Mouse (Mus musculus): ENCODE results near the gene Wdr81. TPM values are rescaled to one million over a fixed set of nuclear protein-coding genes. Genes with fewer than 3 reads are reported as not detected.
"Not testable (repeated sequence)": the region's sequence is repeated elsewhere in the genome, so short reads cannot be mapped to it uniquely, and the experiment has no call there.

Wdr81 gene
- polyA plus RNA-seq, 1 experiment from 2014 or later = 5.7 TPM

GRCm38 (mm10) chr11:75459141-75459711, 4.7 kb upstream of the Wdr81 start:
- Histone ChIP-seq H3K27me3 (ENCODE audit: low read depth, poor library complexity, severe bottlenecking) (peaks cover 10% of the 10 kb centered on the region; the same call in 1 of the 2 replicates), H3K27ac (replicated peaks) (peak overlapping the region; percentile 90), H3K4me3 (no peak overlapping the region), H3K9me3 (replicated peaks) (no peaks in the 10 kb centered on the region), H3K4me1 (peaks cover 54% of the 10 kb centered on the region), H3K36me3 (no peaks in the 10 kb centered on the region)
- 85% methylated on average over 5 of the region's 5 CpGs for WGBS
- no peak for DNase-seq (ENCODE audit: low spot score)

GRCm38 (mm10) chr11:75458628-75459041, 4.1 kb upstream of the Wdr81 start:
- H3K4me3 ChIP-seq = no peak overlapping the region
- H3K4me1 ChIP-seq = peaks cover 58% of the 10 kb centered on the region
- no peaks in the 10 kb centered on the region for H3K9me3 ChIP-seq (replicated peaks)
- 85% methylated on average over 8 of the region's 8 CpGs for WGBS
- H3K36me3 ChIP-seq = no peaks in the 10 kb centered on the region
- DNase-seq (ENCODE audit: low spot score) = no peak
- peaks cover 14% of the 10 kb centered on the region for H3K27me3 ChIP-seq (ENCODE audit: low read depth, poor library complexity, severe bottlenecking)
- H3K27ac ChIP-seq (replicated peaks) = no peak overlapping the region

- H3K4me1 ChIP-seq = peaks cover 60% of the 10 kb centered on the region
- no peaks in the 10 kb centered on the region for H3K9me3 ChIP-seq (replicated peaks)
- WGBS = 17% methylated on average over 3 of the region's 3 CpGs
- no peak overlapping the region for H3K4me3 ChIP-seq
- peaks cover 19% of the 10 kb centered on the region for H3K27me3 ChIP-seq (ENCODE audit: low read depth, poor library complexity, severe bottlenecking)
- DNase-seq (ENCODE audit: low spot score) = no peak
- H3K27ac ChIP-seq (replicated peaks) = no peak overlapping the region
- H3K36me3 ChIP-seq = no peaks in the 10 kb centered on the region
Observed at GRCm38 (mm10) chr11:75458169-75458568, 3.7 kb upstream of the Wdr81 start.

GRCm38 (mm10) chr11:75456440-75456871, 1.9 kb upstream of the Wdr81 start:
- peaks cover 44% of the 10 kb centered on the region for H3K4me1 ChIP-seq
- peaks cover 4% of the 10 kb centered on the region; the same call in 1 of the 2 replicates for H3K36me3 ChIP-seq
- H3K27me3 ChIP-seq (ENCODE audit: low read depth, poor library complexity, severe bottlenecking) = peaks cover 8% of the 10 kb centered on the region
- H3K4me3 ChIP-seq = no peak overlapping the region
- 88% methylated on average over 7 of the region's 7 CpGs for WGBS
- no peak overlapping the region for H3K27ac ChIP-seq (replicated peaks)
- H3K9me3 ChIP-seq (replicated peaks) = no peaks in the 10 kb centered on the region
- DNase-seq (ENCODE audit: low spot score) = no peak

- WGBS = 86% methylated on average over 2 of the region's 2 CpGs
- H3K27ac ChIP-seq (replicated peaks); DNase-seq (ENCODE audit: low spot score); H3K27me3 ChIP-seq (ENCODE audit: low read depth, poor library complexity, severe bottlenecking); H3K36me3 ChIP-seq; H3K4me3 ChIP-seq; H3K9me3 ChIP-seq (replicated peaks): not testable (repeated sequence)
- peaks cover 49% of the 10 kb centered on the region for H3K4me1 ChIP-seq
Observed at GRCm38 (mm10) chr11:75455971-75456370, 1.5 kb upstream of the Wdr81 start.

- Histone ChIP-seq H3K36me3 (peaks cover 9% of the 10 kb centered on the region), H3K9me3 (replicated peaks) (no peaks in the 10 kb centered on the region), H3K27ac (replicated peaks) (peak overlapping the region; percentile 76), H3K4me1 (peaks cover 50% of the 10 kb centered on the region), H3K4me3 (peak overlapping the region; percentile 72), H3K27me3 (ENCODE audit: low read depth, poor library complexity, severe bottlenecking) (peaks cover 8% of the 10 kb centered on the region)
- 82% methylated on average over 10 of the region's 10 CpGs for WGBS
- no peak for DNase-seq (ENCODE audit: low spot score)
Observed at GRCm38 (mm10) chr11:75455041-75455736, 672 bp upstream of the Wdr81 start.

- no peak for DNase-seq (ENCODE audit: low spot score)
- Histone ChIP-seq H3K4me3 (peak overlapping the region; percentile 72; the same call in 1 of the 2 replicates), H3K27ac (replicated peaks) (no peak overlapping the region), H3K4me1 (peaks cover 34% of the 10 kb centered on the region), H3K27me3 (ENCODE audit: low read depth, poor library complexity, severe bottlenecking) (peaks cover 8% of the 10 kb centered on the region), H3K9me3 (replicated peaks) (no peaks in the 10 kb centered on the region), H3K36me3 (peaks cover 24% of the 10 kb centered on the region)
- 93% methylated on average over 31 of the region's 31 CpGs for WGBS
Observed at GRCm38 (mm10) chr11:75452812-75453557, 1.5 kb downstream of the Wdr81 start.

- peaks cover 33% of the 10 kb centered on the region for H3K36me3 ChIP-seq
- no peaks in the 10 kb centered on the region for H3K9me3 ChIP-seq (replicated peaks)
- DNase-seq (ENCODE audit: low spot score) = no peak
- no peak overlapping the region for H3K4me3 ChIP-seq
- H3K4me1 ChIP-seq = peaks cover 34% of the 10 kb centered on the region
- H3K27me3 ChIP-seq (ENCODE audit: low read depth, poor library complexity, severe bottlenecking) = peaks cover 8% of the 10 kb centered on the region
- 87% methylated on average over 8 of the region's 8 CpGs for WGBS
- H3K27ac ChIP-seq (replicated peaks) = no peak overlapping the region
Observed at GRCm38 (mm10) chr11:75452081-75452480, 2.4 kb downstream of the Wdr81 start.

GRCm38 (mm10) chr11:75450936-75451335, 3.6 kb downstream of the Wdr81 start:
- Histone ChIP-seq H3K4me1 (peaks cover 34% of the 10 kb centered on the region), H3K36me3 (peaks cover 34% of the 10 kb centered on the region), H3K27me3 (ENCODE audit: low read depth, poor library complexity, severe bottlenecking) (peaks cover 8% of the 10 kb centered on the region), H3K9me3 (replicated peaks) (no peaks in the 10 kb centered on the region), H3K27ac (replicated peaks) (no peak overlapping the region), H3K4me3 (no peak overlapping the region)
- 91% methylated on average over 15 of the region's 15 CpGs for WGBS
- no peak for DNase-seq (ENCODE audit: low spot score)

GRCm38 (mm10) chr11:75450304-75450908, 4.1 kb downstream of the Wdr81 start:
- WGBS = 90% methylated on average over 8 of the region's 8 CpGs
- no peaks in the 10 kb centered on the region for H3K9me3 ChIP-seq (replicated peaks)
- DNase-seq (ENCODE audit: low spot score) = no peak
- no peak overlapping the region for H3K27ac ChIP-seq (replicated peaks)
- H3K4me1 ChIP-seq = peaks cover 34% of the 10 kb centered on the region
- peaks cover 36% of the 10 kb centered on the region for H3K36me3 ChIP-seq
- peaks cover 8% of the 10 kb centered on the region for H3K27me3 ChIP-seq (ENCODE audit: low read depth, poor library complexity, severe bottlenecking)
- no peak overlapping the region for H3K4me3 ChIP-seq

- no peak for DNase-seq (ENCODE audit: low spot score)
- Histone ChIP-seq H3K9me3 (replicated peaks) (no peaks in the 10 kb centered on the region), H3K27me3 (ENCODE audit: low read depth, poor library complexity, severe bottlenecking) (peaks cover 8% of the 10 kb centered on the region), H3K4me3 (no peak overlapping the region), H3K27ac (replicated peaks) (peak overlapping the region; percentile 60), H3K36me3 (peaks cover 39% of the 10 kb centered on the region), H3K4me1 (peaks cover 27% of the 10 kb centered on the region)
- WGBS = 85% methylated on average over 7 of the region's 7 CpGs
Observed at GRCm38 (mm10) chr11:75449695-75450094, 4.8 kb downstream of the Wdr81 start.

- H3K36me3 ChIP-seq = peaks cover 39% of the 10 kb centered on the region
- H3K27me3 ChIP-seq (ENCODE audit: low read depth, poor library complexity, severe bottlenecking) = peaks cover 4% of the 10 kb centered on the region
- H3K27ac ChIP-seq (replicated peaks) = no peak overlapping the region
- no peak for DNase-seq (ENCODE audit: low spot score)
- H3K4me1 ChIP-seq = peaks cover 27% of the 10 kb centered on the region
- no peak overlapping the region for H3K4me3 ChIP-seq
- WGBS = 86% methylated on average over 3 of the region's 3 CpGs
- no peaks in the 10 kb centered on the region for H3K9me3 ChIP-seq (replicated peaks)
Observed at GRCm38 (mm10) chr11:75448575-75448974, 5.9 kb downstream of the Wdr81 start.

All from midbrain, embryonic 10.5 days (tissue).